Mouse (Mus musculus) adrenal gland, postnatal 25 days (tissue): Measurements from ENCODE around the gene Prkn. TPM values are rescaled to one million over a fixed set of nuclear protein-coding genes. Genes with fewer than 3 reads are reported as not detected.
A peak's percentile ranks its signal among the peaks of the same experiment; 100 is the strongest.

Experiments used
- DNase-seq: peaks from one replicate; pipeline ENCODE4 v3.0.0; 2021; ENCODE audit warnings: mixed read lengths
- total RNA-seq: library from RNA; stranded (reverse); gene quantifications from 2 replicates; pipeline ENCODE4 v1.2.3, GENCODE M21; 2021

Gene Prkn
- total RNA-seq, 1 experiment from 2014 or later, result 10.1 TPM

- no peak for DNase-seq
Observed at GRCm38 (mm10) chr17:12047523-12047922, 1207.3 kb downstream of the Prkn start.

- DNase-seq, result peak; percentile 59
Observed at GRCm38 (mm10) chr17:12048695-12049490, 1208.7 kb downstream of the Prkn start.

DNA sequence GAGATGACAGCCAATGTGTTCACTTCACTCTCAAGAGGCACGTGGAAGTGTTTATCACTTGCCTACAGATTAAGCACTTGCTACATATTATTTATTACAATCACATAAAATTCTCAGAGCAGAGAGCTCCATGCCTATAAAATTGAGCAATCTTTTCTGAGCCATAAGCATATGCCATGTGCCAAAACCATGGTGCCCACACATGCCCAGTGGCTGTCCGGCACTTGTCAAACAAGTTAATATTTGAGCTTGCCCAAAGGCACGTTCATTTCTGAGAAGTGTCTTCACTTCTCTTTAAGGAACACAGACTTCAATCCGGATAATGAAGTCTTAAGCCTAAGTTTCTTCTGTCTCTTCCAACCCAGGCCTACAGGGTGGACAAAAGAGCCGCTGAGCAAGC lies 1210.1 kb downstream of the Prkn start:
- DNase-seq, result no peak

GRCm38 (mm10) chr17:12051031-12051430 lies 1210.8 kb downstream of the Prkn start:
- DNase-seq, result no peak

DNA sequence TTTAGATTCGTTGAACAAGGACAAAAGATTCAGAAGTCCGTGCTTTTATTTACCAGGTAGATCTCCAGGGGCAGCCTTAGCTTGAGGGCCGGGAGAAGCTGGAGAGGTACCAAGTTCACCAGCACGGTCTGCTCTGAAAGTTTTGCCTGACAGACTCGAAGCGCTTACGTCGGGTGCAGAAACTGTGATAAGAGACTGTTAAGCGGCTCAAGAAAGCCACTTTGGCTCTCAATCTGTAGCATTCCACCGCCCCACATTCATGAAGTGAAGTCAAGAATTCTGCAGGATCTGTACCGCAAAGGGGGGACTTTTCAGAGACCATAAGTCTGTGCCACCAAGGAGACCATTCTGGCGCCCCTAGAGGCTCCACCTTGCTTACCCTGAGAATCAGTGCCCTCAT lies 1212.5 kb downstream of the Prkn start:
- no peak for DNase-seq

GRCm38 (mm10) chr17:12059041-12059440 lies 1218.9 kb downstream of the Prkn start:
- DNase-seq, result no peak

- DNase-seq, result no peak
Observed at GRCm38 (mm10) chr17:12061381-12061780, 1221.2 kb downstream of the Prkn start.

GRCm38 (mm10) chr17:12062861-12063260 lies 1222.7 kb downstream of the Prkn start:
- no peak for DNase-seq

- no peak for DNase-seq
Observed at GRCm38 (mm10) chr17:12063533-12063932, 1223.3 kb downstream of the Prkn start.

DNA sequence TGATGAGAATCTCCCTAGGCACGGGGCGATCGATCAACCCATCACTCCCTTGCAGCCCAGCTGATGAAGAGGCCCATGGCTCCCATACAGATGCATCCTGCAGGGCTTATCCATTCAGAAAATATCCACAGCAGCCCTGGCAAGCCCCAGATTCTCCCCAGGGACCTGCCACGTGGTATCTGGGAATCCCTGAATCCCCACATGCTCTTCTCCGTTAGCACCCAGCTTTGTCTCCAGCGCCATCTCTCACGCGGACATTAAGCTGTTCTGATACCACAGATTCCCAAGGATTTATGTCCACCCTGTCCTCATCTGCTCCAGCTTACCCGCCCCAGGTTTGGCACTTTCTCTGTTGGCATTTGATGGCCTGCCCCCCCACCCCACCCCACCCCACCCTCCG lies 1225.9 kb downstream of the Prkn start:
- DNase-seq, result no peak

DNA sequence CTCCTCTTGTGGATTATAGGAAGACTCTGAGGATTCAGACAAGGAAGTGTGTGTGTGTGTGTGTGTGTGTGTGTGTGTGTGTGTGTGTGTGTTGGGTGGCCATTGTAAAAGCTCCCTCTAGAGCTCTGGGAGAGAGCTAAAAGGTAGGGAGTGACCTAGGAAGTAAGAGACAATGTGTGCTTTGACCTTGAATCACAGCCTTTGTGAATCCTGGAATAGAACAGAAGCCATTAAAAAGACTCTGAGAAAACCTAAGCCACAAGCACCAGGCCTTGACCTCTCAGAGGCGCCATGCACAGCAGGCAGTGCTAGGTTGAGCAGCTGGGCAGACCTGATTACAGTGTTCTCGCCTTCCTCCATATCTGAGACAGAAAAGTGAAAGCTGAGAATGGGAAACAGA lies 1236.6 kb downstream of the Prkn start:
- DNase-seq, result no peak

DNA sequence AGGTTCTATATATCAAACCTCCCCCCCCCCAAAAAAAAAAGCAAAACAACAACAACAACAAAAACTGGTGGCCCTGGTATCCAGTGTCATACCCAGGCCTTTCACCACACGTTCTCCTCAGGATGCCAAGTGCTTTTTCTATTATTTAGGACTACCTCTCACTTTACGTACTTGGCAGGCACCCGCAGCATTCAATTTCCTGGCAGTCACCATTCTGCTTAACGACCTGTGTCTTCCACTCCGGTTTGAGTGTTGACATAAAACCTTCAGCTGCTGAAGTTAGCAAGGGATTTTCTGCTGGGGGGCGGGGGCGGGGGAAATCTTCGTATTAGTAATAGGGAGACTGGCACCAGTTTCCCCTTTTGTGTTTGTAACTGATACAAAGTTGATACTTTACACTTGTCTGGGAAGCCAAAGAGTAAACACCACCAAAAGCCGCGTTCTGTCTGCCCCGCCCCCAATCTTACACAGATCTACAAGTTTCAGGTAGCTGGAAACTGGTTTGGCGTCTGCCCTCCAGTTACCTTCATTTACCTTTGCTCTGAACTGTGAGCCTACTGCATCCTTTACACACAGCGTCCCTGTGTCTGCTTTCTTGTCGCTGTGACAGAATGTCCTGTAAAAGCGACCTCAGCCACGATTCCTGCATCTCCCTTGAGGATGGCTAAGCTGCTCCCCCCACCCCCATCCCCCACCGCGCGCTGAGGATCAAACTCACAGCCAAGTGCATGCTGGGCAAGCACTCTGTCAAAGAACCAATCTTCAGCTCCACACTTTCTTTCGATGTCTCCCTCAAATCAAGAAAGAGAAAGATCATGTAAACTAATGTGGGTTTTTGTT lies 1240.7 kb downstream of the Prkn start:
- no peak for DNase-seq

- DNase-seq, result no peak
Observed at GRCm38 (mm10) chr17:12082201-12082600, 1242.0 kb downstream of the Prkn start.

DNA sequence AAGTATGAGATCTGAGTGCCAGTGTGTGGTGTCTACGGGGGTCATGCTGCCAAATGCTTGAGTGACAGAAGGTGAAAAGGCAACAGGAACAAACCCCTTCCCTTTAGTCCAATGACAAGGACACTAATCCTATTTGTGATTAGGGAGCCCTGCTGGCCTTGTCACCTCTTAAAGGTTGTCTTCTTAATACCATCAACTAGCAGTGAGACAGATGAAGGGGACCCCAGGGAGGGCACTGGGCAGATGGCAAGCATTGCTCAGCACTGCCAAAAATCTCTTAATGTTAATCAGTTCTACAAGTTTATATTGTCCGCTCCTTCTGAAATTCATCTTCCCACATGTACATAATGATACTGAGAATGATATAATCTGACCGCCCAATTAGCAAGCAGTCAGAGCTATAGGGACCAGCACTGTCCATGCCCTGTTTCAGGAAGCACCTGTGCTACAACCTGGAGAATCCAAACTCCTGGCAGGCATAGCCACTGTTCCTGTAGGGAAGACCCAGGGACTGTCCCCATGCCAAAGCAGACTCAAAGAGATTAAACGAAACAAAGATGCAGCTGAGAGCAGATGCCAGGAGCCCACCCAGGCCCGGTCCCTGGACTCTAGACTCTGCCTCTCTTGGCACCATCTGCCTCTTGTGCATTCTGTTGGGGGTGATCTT lies 1250.2 kb downstream of the Prkn start:
- DNase-seq, result no peak

- no peak for DNase-seq
Observed at GRCm38 (mm10) chr17:12092901-12093564, 1252.8 kb downstream of the Prkn start.

DNA sequence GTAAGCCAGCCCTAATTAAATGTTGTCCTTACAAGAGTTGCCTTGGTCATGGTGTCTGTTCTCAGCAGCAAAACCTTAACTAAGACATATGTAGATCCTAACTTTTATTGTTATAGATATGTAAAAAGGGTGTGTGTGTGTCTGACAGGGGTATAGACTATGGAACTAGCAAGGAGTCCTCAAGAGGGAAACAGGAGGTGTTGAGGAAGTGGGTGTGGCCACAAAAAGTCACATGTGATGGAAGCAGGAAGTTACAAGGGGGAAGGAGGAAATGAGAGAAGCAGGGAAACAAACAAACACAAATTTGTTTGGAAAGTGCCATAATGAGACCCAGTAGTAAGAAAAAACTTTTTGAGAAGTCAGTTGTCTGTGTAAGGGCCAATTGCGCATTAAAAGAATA lies 1253.8 kb downstream of the Prkn start:
- no peak for DNase-seq

DNA sequence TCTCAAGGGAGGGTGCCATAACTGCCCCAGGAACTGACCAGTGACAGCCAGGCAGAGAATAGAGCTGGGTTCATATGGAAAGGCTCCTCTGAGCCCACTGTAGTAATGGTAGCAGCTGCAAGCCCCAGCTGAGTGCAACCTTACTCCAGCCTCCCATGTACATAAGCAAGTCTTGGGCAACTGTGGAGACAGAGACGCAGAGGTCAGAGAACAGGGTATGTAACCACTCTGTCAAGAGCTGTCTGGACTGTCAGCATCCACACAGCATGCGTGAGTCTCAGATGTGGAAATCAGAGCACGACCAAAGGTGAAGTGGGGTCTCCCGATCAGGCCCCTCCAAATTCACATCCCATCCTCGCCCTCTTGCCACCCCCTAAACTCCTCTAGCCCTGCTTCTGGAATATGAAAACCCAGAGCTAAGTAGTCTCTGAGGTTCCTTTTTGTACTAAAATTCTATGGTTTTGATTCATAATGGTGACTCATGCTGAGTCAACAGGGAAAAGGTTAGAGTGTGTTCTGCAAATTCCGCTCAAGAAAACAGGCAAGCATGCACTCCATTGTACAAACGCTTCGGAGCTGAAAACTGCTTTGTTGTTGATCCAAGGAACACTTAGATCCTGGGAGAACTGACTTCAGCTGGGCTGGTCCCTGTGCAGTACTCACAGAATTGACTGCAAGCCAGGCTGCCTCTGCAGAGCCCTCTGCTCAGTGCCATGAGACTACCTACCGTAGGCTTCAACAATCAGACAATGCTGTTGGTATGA lies 1254.8 kb downstream of the Prkn start:
- peak; percentile 27 for DNase-seq

- DNase-seq, result no peak
Observed at GRCm38 (mm10) chr17:12099415-12099814, 1259.2 kb downstream of the Prkn start.

- DNase-seq, result no peak
Observed at GRCm38 (mm10) chr17:12102326-12102725, 1262.1 kb downstream of the Prkn start.

DNA sequence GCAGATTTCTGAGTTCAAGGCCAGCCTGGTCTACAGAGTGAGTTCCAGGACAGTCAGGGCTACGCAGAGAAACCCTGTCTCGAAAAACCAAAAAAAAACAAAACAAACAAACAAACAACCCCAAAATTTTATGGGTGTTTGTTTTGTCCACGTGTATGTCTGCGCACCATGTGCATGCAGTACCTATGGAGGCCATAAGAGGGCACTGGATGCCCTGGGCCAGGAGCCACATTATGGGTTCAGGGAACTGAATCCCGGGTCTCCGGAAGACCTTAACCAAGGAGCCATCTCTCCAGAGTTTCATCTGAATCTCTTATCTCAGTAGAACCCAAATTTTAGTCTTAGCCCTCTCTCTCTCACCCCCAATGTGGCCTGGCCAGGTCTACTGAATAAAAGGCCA lies 1263.6 kb downstream of the Prkn start:
- DNase-seq, result no peak

- no peak for DNase-seq
Observed at GRCm38 (mm10) chr17:12104245-12104644, 1264.1 kb downstream of the Prkn start.

DNA sequence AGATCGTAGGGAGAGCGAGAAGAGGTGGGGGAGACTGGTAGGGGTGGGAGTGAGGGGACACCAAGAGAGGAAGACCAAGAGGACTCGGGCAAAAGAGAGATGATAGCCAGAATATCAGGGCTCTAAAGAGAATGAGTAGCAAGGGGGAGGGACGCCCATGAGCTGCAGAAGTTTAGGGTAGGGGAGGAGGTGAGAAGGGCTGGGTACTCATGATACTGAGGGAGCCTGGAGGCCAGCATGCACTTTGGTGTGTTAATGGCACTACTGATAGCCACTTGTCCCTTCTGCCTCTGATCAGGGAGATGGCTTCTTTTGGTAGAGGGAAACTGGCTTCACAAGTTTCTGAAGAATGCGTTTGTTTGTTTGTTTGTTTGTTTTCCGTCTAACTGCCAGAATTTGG lies 1264.5 kb downstream of the Prkn start:
- no peak for DNase-seq
